Mouse (Mus musculus): ENCODE results near the gene Nxn.

Gene Nxn

GRCm38 (mm10) chr11:76260208-76261050 lies 138.5 kb downstream of the Nxn start:
- no peak for DNase-seq (ENCODE audit: low spot score)

GRCm38 (mm10) chr11:76258511-76258910 lies 140.4 kb downstream of the Nxn start:
- no peak for DNase-seq (ENCODE audit: low spot score)

- no peak for DNase-seq (ENCODE audit: low spot score)
Measured at GRCm38 (mm10) chr11:76257386-76257785, 141.6 kb downstream of the Nxn start.

- no peak for DNase-seq (ENCODE audit: low spot score)
Measured at GRCm38 (mm10) chr11:76256129-76256528, 142.8 kb downstream of the Nxn start.

GRCm38 (mm10) chr11:76255431-76256001 lies 143.4 kb downstream of the Nxn start:
- peak; percentile 6 for DNase-seq (ENCODE audit: low spot score)

- no peak for DNase-seq (ENCODE audit: low spot score)
Measured at GRCm38 (mm10) chr11:76253918-76254264, 145.0 kb downstream of the Nxn start.

GRCm38 (mm10) chr11:76253145-76253917 lies 145.6 kb downstream of the Nxn start:
- peak; percentile 85 for DNase-seq (ENCODE audit: low spot score)

GRCm38 (mm10) chr11:76252036-76252435 lies 146.9 kb downstream of the Nxn start:
- no peak for DNase-seq (ENCODE audit: low spot score)

- DNase-seq (ENCODE audit: low spot score) = no peak
Measured at GRCm38 (mm10) chr11:76247239-76247638, 151.7 kb downstream of the Nxn start.

- no peak for DNase-seq (ENCODE audit: low spot score)
Measured at GRCm38 (mm10) chr11:76246439-76246838, 152.5 kb downstream of the Nxn start.

- DNase-seq (ENCODE audit: low spot score) = no peak
Measured at GRCm38 (mm10) chr11:76243811-76244546, 155.0 kb downstream of the Nxn start.

- peak; percentile 91 for DNase-seq (ENCODE audit: low spot score)
Measured at GRCm38 (mm10) chr11:76242901-76243810, 155.8 kb downstream of the Nxn start, which contains the start of the genes Mrm3 and Glod4. Gene Mrm3 (plus strand): TSS chr11:76243715. Gene Glod4 (minus strand): TSS chr11:76243725.

GRCm38 (mm10) chr11:76239750-76240149 lies 159.2 kb downstream of the Nxn start:
- DNase-seq (ENCODE audit: low spot score) = no peak

- DNase-seq (ENCODE audit: low spot score) = no peak
Measured at GRCm38 (mm10) chr11:76236136-76236535, 162.8 kb downstream of the Nxn start.

GRCm38 (mm10) chr11:76225051-76225450 lies 173.9 kb downstream of the Nxn start:
- no peak for DNase-seq (ENCODE audit: low spot score)

- DNase-seq (ENCODE audit: low spot score) = no peak
Measured at GRCm38 (mm10) chr11:76224631-76225030, 174.3 kb downstream of the Nxn start.

- peak; percentile 96 for DNase-seq (ENCODE audit: low spot score)
Measured at GRCm38 (mm10) chr11:76217390-76217800, 181.5 kb downstream of the Nxn start, which contains the start of the genes Dbil5 and Gemin4. Gene Dbil5 (plus strand): TSS chr11:76217608. Gene Gemin4 (minus strand): TSS chr11:76217664.

GRCm38 (mm10) chr11:76216681-76217389 lies 182.1 kb downstream of the Nxn start:
- DNase-seq (ENCODE audit: low spot score) = no peak

GRCm38 (mm10) chr11:76216049-76216540 lies 182.8 kb downstream of the Nxn start:
- DNase-seq (ENCODE audit: low spot score) = no peak

- DNase-seq (ENCODE audit: low spot score) = no peak
Measured at GRCm38 (mm10) chr11:76215011-76215410, 183.9 kb downstream of the Nxn start.

Data from ovary, postnatal 36 days (tissue).